Mouse (Mus musculus) heart, embryonic 12.5 days (tissue): Measurements from ENCODE around the gene Pttg1. TPM values are rescaled to one million over a fixed set of nuclear protein-coding genes. Genes with fewer than 3 reads are reported as not detected.
A peak's percentile ranks its signal among the peaks of the same experiment; 100 is the strongest.

Source experiments
- ATAC-seq: fragments of 200-750 bp; cut with Nextera tagmentation; 2 replicates; pipeline ENCODE4 v1.8.0; 2017; ENCODE audit warnings: moderate TSS enrichment, moderate library complexity; ENCODE audit not compliant: insufficient number of reproducible peaks, low FRiP score
- H3K27ac ChIP-seq: fragments of 300-500 bp; sonication (generic); 2 replicates; pipeline ENCODE4 v1.5.1; 2016; ENCODE audit warnings: mild to moderate bottlenecking, moderate library complexity; ENCODE audit not compliant: poor library complexity, severe bottlenecking
- H3K27me3 ChIP-seq: fragments of 300-500 bp; sonication (generic); replicated peaks from 2 replicates; pipeline ENCODE4 v1.6.1; 2016; ENCODE audit warnings: mild to moderate bottlenecking, moderate library complexity
- H3K36me3 ChIP-seq: fragments of 300-500 bp; sonication (generic); 2 replicates; pipeline ENCODE4 v1.6.1; 2016; ENCODE audit warnings: mild to moderate bottlenecking, moderate library complexity
- H3K4me1 ChIP-seq: fragments of 300-500 bp; sonication (generic); replicated peaks from 2 replicates; pipeline ENCODE4 v1.6.1; 2016; ENCODE audit warnings: mild to moderate bottlenecking
- H3K4me2 ChIP-seq: fragments of 300-500 bp; sonication (generic); 2 replicates; pipeline ENCODE4 v1.6.1; 2016; ENCODE audit warnings: mild to moderate bottlenecking, moderate library complexity
- H3K4me3 ChIP-seq: fragments of 300-500 bp; sonication (generic); 2 replicates; pipeline ENCODE4 v1.5.1; 2016; ENCODE audit warnings: mild to moderate bottlenecking
- H3K9ac ChIP-seq: fragments of 300-500 bp; sonication (generic); 2 replicates; pipeline ENCODE4 v1.6.1; 2016; ENCODE audit warnings: mild to moderate bottlenecking, moderate library complexity
- H3K9me3 ChIP-seq: fragments of 300-500 bp; sonication (generic); replicated peaks from 2 replicates; pipeline ENCODE4 v1.6.1; 2016; ENCODE audit warnings: mild to moderate bottlenecking, moderate library complexity
- WGBS: fragments of 180-500 bp; shearing (Covaris S2); methylation state at CpG from one replicate; pipeline ENCODE4 v1.1.7; 2016; 5-methylcytosine and 5-hydroxymethylcytosine counted together
- microRNA counts: library from miRNA; unstranded; fragments of <30 nt; microRNA quantifications from one replicate; lab custom pipeline; 2017
- microRNA-seq: library from miRNA; unstranded; fragments of <30 nt; microRNA quantifications from one replicate; pipeline ENCODE4, GENCODE M21; 2017
- polyA plus RNA-seq: library from polyadenylated mRNA; unstranded; fragments of >200 nt; fragmentation: Nextera tagmentation; extraction: Ambion mirVana; gene quantifications from 2 replicates; pipeline ENCODE4 v1.2.1, GENCODE M21; 2016

Gene Pttg1
- polyA plus RNA-seq, 1 experiment from 2014 or later: 121 TPM

DNA sequence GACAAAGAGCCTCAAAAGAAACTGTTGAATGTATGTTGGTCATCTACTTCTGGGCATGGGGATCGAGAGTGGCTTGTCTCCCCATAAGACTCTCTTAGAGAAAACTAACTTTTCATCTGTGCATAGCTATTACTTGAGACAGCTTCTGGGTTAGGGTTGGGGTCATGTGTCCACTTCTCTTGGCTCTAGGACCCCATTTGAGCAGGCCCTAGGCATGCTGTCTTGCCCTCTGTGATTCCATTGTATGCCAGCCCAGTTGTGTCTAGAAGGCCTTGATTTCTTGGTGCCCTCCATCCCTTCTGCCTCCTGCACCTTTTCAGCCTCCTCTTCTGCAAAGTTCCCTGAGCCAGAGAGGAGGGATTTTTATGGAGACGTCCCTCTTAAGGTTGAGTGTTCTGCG, 54.2 kb downstream of the Pttg1 start:
- Histone ChIP-seq H3K9me3 (no peaks in the 10 kb centered on the region), H3K27ac (no peak overlapping the region), H3K4me1 (no peaks in the 10 kb centered on the region), H3K4me2 (no peak overlapping the region), H3K27me3 (no peaks in the 10 kb centered on the region), H3K36me3 (no peaks in the 10 kb centered on the region), H3K9ac (no peak overlapping the region), H3K4me3 (no peak overlapping the region)
- no peak for ATAC-seq
- 83% methylated on average over 3 of the region's 3 CpGs for WGBS

MicroRNA genes within 50 kb of the gene (microRNA counts, 519-probe panel; counts per million panel counts)
- 1,486 counts per million, percentile 2 among the panel's probes with 10 or more counts for microRNA mmu-miR-146a (lab: Ali Mortazavi, UCI)

Small RNA genes lying within 50 kb of the gene (microRNA-seq; reads per million reads assigned to microRNA genes)
- gene Mir146: 18.9 reads per million, percentile 32 among the genes with 10 or more reads in this experiment

Other genes starting within 250 kb of the Pttg1 start
- gene Slu7, start 7.5 kb upstream of the Pttg1 start, polyA plus RNA-seq: 42.1 and 44.3 TPM in 2 replicates
- 2.0 TPM in 2 replicates for gene C1qtnf2, start 48.0 kb upstream of the Pttg1 start, polyA plus RNA-seq
- gene Ccnjl, start 102.5 kb upstream of the Pttg1 start, polyA plus RNA-seq: 18.9 and 22.9 TPM in 2 replicates
- 4.6 and 5.6 TPM in 2 replicates for gene 4933415A04Rik, start 160.8 kb upstream of the Pttg1 start, polyA plus RNA-seq
- not detected in 2 replicates for gene Fabp6, start 175.3 kb upstream of the Pttg1 start, polyA plus RNA-seq